Mouse (Mus musculus): ENCODE measurements around the gene Dpep2nb.

DNA sequence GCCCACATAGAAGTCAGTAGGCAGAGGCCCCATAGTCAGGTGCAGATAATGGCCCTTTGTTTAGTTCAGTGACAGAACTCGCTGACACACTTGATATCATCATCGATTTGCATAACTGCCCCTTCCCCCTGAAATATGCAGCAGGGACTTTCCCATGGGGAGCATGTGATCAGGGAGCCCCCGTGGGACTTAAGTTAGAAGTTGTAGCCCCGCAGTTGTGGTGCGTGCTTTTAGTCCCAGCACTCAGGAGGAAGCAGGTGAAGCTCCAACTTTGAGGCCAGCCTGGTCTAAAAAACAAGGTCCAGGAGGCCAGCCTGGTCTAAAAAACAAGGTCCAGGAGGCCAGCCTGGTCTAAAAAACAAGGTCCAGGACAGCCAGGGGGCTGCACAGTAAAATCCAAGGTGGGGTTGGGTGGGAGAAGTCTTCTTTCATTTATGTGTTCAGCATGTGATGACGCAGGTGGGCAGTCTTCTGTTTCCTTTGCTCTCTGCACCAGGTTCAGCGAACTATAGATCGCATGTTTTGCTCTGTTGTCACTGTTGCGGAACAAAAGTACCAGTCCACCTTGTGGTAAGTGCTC, 46.8 kb upstream of the Dpep2nb start:
- no peak for TF ChIP-seq CTCF (IDR thresholded peaks at IDR 0.05; ENCODE audit: control insufficient read depth, insufficient read depth, low read length)
- no peak for TF ChIP-seq POLR2A (IDR thresholded peaks at IDR 0.05; ENCODE audit: borderline replicate concordance, control insufficient read depth, low read depth, low read length)
